Mouse (Mus musculus): ENCODE data around the gene Kirrel3. TPM values are rescaled to one million over a fixed set of nuclear protein-coding genes. Genes with fewer than 3 reads are reported as not detected.

Gene Kirrel3
- polyA plus RNA-seq, 2 experiments from 2014 or later, result 0.41 TPM; not detected in 1

- no peak for ATAC-seq
These were observed 118.1 kb downstream of the Kirrel3 start for GRCm38 (mm10) chr9:34603750-34604149.

- no peak for ATAC-seq
These were observed 119.2 kb downstream of the Kirrel3 start for GRCm38 (mm10) chr9:34604931-34605330.

GRCm38 (mm10) chr9:34605486-34605885 lies 119.8 kb downstream of the Kirrel3 start:
- no peak for ATAC-seq

- ATAC-seq, result no peak
These were observed 122.3 kb downstream of the Kirrel3 start for GRCm38 (mm10) chr9:34607976-34608375.

GRCm38 (mm10) chr9:34612886-34613769 lies 127.4 kb downstream of the Kirrel3 start:
- ATAC-seq, result no peak

- ATAC-seq, result no peak
These were observed 132.4 kb downstream of the Kirrel3 start for GRCm38 (mm10) chr9:34618099-34618498.

GRCm38 (mm10) chr9:34619913-34620312 lies 134.2 kb downstream of the Kirrel3 start:
- ATAC-seq, result no peak

- ATAC-seq, result no peak
These were observed 137.8 kb downstream of the Kirrel3 start for GRCm38 (mm10) chr9:34623526-34623925.

- no peak for ATAC-seq
These were observed 138.3 kb downstream of the Kirrel3 start for GRCm38 (mm10) chr9:34624021-34624420.

- no peak for ATAC-seq
These were observed 143.1 kb downstream of the Kirrel3 start for GRCm38 (mm10) chr9:34628841-34629240.

- no peak for ATAC-seq
These were observed 150.0 kb downstream of the Kirrel3 start for GRCm38 (mm10) chr9:34635696-34636095.

- no peak for ATAC-seq
These were observed 158.2 kb downstream of the Kirrel3 start for GRCm38 (mm10) chr9:34643917-34644316.

- ATAC-seq, result no peak
These were observed 158.7 kb downstream of the Kirrel3 start for GRCm38 (mm10) chr9:34644392-34644791.

GRCm38 (mm10) chr9:34646831-34647230 lies 161.1 kb downstream of the Kirrel3 start:
- ATAC-seq, result no peak

- no peak for ATAC-seq
These were observed 166.6 kb downstream of the Kirrel3 start for GRCm38 (mm10) chr9:34652278-34652677.

- no peak for ATAC-seq
These were observed 167.4 kb downstream of the Kirrel3 start for GRCm38 (mm10) chr9:34653141-34653540.

GRCm38 (mm10) chr9:34660566-34660965 lies 174.9 kb downstream of the Kirrel3 start:
- ATAC-seq, result no peak

GRCm38 (mm10) chr9:34663412-34663811 lies 177.7 kb downstream of the Kirrel3 start:
- ATAC-seq, result no peak

- no peak for ATAC-seq
These were observed 179.9 kb downstream of the Kirrel3 start for GRCm38 (mm10) chr9:34665361-34666129.

GRCm38 (mm10) chr9:34667182-34667581 lies 181.5 kb downstream of the Kirrel3 start:
- ATAC-seq, result no peak

- ATAC-seq, result no peak
These were observed 185.2 kb downstream of the Kirrel3 start for GRCm38 (mm10) chr9:34670906-34671305.

- ATAC-seq, result no peak
These were observed 201.1 kb downstream of the Kirrel3 start for GRCm38 (mm10) chr9:34686798-34687197.

- no peak for ATAC-seq
These were observed 202.7 kb downstream of the Kirrel3 start for GRCm38 (mm10) chr9:34688358-34688757.

- no peak for ATAC-seq
These were observed 203.7 kb downstream of the Kirrel3 start for GRCm38 (mm10) chr9:34689375-34689774.
